Mouse (Mus musculus) spleen, postnatal 36 days (tissue): ENCODE results near the gene Olfr486.
"Not testable (repeated sequence)": the region's sequence is repeated elsewhere in the genome, so short reads cannot be mapped to it uniquely, and the experiment has no call there.

ENCODE experiments used
- DNase-seq, 2 experiments: peaks; one replicate each; pipeline ENCODE4 v3.0.0; 2022; ENCODE audit warnings: low spot score in 2 of 2, mixed read lengths in 1 of 2

Olfr486 gene

GRCm38 (mm10) chr7:108172642-108173041 lies at the start of gene Olfr486:
Gene Olfr486 (minus strand): TSS chr7:108172742.
- DNase-seq: not testable (repeated sequence)

GRCm38 (mm10) chr7:108214536-108214935 lies 42.0 kb upstream of the Olfr486 start, which contains the start of gene Olfr487:
Gene Olfr487 (minus strand): TSS chr7:108214636.
- not testable (repeated sequence) for DNase-seq

- DNase-seq: no peak
These were observed 24.4 kb upstream of the Olfr486 start for GRCm38 (mm10) chr7:108196938-108197337.

- DNase-seq: not testable (repeated sequence)
These were observed 23.8 kb upstream of the Olfr486 start for GRCm38 (mm10) chr7:108196337-108196736.

- not testable (repeated sequence) for DNase-seq
These were observed 20.2 kb upstream of the Olfr486 start for GRCm38 (mm10) chr7:108192714-108193113.

- not testable (repeated sequence) for DNase-seq
These were observed 18.7 kb upstream of the Olfr486 start for GRCm38 (mm10) chr7:108191196-108191595.

GRCm38 (mm10) chr7:108185237-108185636 lies 12.7 kb upstream of the Olfr486 start:
- not testable (repeated sequence) for DNase-seq

GRCm38 (mm10) chr7:108184401-108184800 lies 11.9 kb upstream of the Olfr486 start:
- not testable (repeated sequence) for DNase-seq

GRCm38 (mm10) chr7:108159771-108160170 lies 12.8 kb downstream of the Olfr486 start, which contains the start of gene Olfr485:
Gene Olfr485 (minus strand): TSS chr7:108159871.
- DNase-seq: no peak

GRCm38 (mm10) chr7:108127349-108127748 lies 45.2 kb downstream of the Olfr486 start, which contains the start of gene Olfr484:
Gene Olfr484 (minus strand): TSS chr7:108127449.
- no peak for DNase-seq
